Mouse (Mus musculus) T-helper 1 cell (primary cell): ENCODE data around the gene Cdyl2.

Experiments used
- in situ Hi-C: fragments of 300-600 bp; cut with MboI, MseI; formaldehyde crosslinking; loops from one replicate; pipeline ENCODE4 v1.15.1; 2025; ENCODE audit warnings: high pct_unique_total_duplicates

The Cdyl2 gene

DNA sequence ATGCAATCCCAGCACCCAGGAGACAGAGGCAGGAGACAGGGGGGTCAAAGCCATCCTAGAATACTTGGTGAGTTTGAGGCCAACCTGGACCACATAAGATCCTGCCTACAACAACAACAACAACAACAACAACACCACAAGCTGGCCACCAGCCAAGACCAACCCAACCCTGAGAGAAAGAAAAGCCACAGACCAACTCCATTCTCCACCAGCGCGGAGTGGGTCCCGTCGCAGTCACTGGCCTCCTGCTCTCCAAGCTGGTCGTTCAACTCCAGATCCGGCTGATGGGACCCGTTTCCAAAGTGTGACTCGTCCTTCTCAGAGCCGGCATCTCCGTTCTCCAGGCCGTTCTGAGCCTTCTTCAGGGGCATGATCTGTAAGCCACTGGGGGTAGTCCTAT lies 109.2 kb downstream of the Cdyl2 start:
- in situ Hi-C loops, result no loop called here

DNA sequence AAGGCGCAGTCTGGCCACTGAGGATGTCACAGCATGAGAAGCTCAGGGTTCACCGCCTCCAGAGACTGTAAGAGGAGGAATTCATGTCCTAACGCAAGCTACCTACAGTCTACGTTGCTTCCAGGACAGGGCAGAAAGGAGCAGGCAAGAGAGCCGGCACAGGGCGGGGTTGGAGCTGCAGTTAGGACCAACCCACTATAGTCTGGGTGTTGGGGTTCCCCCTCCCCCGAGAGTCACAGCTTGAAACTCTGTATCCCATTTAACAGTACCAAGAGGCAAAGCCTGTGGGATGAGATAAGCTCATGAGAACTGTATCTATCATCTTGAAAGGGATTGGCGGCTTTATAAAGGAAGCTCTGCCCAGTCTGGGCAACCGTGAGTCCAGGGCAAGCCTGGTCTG lies 110.5 kb downstream of the Cdyl2 start:
- in situ Hi-C loops, result no loop called here

DNA sequence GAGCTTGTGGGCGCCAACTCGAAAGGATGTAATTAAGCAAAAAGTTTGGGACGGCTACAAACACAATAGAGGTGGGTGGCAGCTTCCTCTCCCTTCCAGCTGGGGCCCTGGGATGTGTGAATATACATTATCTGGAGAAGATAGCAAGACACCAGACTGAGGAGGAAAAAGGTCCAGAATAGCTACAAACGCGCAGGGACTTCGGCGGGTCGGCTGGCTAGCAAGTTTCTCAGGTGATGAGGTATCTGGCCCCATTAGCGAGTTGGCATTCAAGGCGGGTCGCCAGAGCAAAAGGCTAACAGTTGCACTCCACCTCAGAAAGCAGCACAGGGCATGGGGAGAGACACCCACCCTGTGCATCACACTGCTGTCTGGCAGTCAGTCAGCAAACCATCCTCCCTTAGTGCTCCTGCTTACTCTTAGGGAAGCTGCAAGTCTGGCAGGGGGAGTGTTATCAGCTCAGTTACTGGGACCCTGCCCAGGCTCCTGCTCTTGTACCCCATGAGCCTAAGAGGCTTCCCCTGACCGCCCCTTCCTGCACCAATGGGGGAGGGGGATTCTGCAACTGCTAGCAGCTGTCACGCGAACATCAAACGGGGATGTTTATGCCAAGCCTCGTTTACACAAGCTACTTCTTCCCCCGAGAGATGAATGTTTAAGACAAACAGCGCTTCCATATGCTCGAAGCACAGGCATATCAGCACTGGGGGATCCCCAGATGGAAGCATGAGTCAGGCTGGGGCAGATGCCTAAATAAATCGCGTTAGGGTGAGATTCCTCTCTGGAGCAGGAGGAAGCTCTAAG lies 111.4 kb downstream of the Cdyl2 start:
- in situ Hi-C loops, result no loop called here

DNA sequence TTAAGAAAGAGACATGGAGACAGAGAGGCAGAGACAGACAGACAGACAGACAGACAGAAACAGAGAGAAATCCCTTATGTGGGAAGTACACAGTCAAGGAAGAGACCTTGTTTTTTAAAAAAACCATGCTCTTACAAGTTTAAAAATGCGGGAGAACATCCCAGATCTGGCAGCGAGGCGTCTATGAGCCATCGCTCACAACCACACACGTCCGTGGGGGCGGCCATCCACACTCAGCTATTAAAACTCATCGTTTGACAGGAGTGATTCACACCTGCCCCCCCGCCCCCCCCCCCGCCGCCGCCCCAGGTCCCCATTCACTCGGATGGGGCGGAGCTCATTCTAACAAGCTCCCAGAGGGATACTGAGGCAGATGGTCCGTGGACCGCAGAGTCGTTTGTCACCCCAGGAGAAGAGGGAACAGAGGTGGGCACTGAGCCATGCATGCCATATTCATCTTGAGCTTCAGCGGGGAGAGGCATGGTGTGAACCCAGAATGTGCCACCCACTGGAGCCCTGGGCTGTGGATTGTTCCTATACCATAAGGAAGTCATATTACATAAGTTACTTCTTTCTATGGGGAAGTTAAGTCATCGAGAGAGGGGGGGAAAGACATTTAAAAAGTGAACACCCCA lies 113.0 kb downstream of the Cdyl2 start:
- in situ Hi-C loops, result no loop called here

DNA sequence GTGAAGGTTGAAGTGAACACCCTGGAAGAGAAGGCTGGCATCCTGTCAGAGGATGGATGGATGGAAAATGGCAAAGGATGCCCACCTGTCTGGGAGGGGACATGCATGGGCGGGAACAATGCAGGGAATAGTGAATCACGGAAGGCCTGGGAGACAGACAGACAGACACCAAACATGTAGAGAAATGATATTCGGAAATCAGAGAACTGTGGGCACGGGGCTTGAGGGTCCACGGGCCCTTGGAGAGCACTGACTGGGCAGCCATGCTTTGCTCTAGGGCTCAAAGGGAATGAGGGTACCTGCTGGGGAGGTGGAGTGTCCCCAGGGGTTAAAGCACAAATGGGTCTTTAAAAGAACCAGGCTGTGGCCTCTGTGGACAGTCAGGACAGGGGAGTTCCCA lies 113.6 kb downstream of the Cdyl2 start:
- in situ Hi-C loops, result no loop called here

DNA sequence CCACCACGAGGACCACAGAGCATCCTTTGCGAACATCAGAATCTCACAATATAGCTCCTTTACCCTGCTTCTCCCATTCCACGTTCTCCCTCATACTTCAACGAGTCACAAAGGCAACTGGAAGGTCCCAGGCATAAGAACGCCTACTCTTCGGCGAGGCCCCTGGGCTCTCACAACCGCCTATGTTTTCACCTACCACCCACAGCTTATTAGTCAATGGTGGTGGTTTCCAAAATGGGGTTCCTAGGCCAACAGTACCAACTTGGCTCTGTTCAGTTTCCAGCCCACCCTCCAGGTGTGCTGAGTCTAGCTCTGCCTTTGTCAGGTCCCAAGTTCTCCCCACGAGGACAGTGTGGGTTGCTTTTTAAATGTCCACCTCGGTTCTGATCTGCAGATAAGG lies 114.0 kb downstream of the Cdyl2 start:
- in situ Hi-C loops, result no loop called here

DNA sequence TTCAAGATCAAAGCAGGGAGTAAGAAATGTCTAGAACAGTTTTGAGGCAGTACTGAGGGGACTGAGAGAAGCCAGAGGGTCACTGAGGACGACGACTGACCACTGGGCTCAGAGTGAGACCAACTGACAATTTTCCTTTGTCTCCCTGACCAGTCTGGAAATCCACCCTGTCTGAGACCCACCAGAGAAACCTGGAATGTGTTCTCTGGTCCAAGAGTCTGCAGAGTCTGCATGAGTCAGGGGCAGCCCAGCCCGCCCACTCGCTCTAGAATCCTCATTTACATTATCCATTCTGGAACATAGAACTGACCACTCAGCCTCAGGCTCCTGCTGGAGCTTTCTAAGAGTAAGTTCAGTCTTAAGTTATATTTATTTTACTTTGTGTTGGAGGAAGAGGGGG lies 114.9 kb downstream of the Cdyl2 start:
- in situ Hi-C loops, result no loop called here

DNA sequence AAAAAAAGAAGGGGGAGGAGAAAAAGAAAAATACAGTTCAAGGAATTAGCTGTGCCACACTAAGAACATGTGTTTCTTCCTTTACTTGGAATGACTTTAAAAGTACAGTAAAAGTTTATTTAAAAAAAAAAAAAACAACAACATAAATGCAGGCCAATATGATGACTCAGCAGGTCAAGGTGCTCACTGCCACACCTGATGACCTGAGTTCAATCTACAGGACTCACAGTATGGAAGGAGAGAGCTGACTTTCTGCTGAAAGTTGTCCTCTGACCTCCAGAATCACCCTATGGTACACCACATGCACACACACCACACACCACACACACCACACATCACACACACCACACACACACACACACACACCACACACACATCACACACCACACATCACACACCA lies 116.4 kb downstream of the Cdyl2 start:
- in situ Hi-C loops, result no loop called here

DNA sequence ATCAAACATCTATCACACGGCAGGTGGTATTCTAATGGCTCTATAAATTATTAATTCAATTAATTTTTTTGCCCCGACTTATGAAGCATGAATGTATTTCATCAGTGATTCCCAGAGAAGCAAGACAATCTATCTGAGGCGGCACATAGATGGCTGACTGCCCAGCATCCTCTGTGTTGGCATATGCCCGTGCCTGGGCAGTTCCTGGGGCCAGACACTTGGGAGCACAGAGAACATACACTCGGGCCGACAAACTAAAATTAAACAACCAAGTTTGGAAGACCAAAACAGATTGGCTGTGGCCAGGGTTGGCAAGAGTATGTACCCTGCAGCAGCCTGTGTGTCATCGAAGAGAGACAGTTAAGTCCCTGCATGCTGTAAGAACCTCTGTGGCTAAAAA lies 117.9 kb downstream of the Cdyl2 start:
- in situ Hi-C loops, result no loop called here

DNA sequence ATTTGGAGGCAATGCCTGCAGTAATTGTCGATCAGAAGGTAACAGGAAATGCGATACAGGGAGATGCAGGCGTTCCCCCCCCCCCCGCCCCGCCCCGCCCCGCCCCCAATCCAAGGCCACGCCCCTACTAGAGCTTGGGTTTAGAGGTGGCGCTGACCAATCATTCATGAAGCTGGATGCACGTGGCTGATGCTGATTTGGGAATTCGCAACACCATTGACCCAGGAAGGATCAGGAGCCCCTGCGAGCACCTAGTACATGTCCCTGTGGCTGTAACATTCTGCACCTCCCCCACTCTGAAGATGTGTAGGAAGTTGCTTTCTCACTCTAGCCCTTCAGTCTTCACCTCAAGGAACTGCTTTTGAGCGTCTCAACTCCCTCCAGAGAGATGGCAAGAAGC lies 126.6 kb downstream of the Cdyl2 start:
- in situ Hi-C loops, result no loop called here

DNA sequence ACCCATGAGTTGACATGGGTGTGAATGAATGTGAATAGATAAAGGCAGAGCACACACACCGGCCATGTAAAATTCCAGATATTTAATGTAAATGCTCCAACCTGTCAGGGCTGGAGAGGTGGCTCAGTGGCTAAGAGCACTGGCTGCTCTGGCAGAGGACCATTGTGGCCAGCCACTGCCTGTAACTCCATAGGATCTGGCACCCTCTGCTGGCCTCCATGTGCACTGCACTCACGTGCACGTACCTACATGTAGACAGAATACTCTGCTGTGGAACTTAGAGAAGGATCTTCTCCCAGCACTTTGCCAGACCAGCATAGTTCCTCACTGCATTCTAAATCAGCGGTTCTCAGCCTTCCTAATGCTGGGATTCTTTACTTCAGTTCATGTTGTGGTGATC lies 130.0 kb downstream of the Cdyl2 start:
- in situ Hi-C loops, result no loop called here

DNA sequence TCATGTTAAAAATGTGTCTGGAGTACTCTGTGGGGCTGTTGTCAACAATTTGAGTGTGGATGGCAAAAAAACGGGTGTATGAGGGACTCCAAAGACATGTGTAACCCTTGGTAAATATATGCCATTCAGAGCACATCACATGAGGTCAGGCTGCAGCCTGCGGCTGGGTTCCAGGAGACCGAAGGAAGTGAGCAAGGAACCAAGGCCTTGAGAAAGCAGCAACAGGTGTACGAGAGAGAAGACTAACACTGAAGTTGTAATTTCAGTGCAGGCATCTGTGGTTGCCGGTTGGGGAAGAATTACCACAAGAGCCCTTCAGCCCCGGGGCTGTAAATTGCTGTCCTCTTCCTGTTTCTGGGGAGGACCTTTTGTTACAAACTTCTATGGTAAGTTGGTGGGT lies 133.1 kb downstream of the Cdyl2 start:
- in situ Hi-C loops, result no loop called here

DNA sequence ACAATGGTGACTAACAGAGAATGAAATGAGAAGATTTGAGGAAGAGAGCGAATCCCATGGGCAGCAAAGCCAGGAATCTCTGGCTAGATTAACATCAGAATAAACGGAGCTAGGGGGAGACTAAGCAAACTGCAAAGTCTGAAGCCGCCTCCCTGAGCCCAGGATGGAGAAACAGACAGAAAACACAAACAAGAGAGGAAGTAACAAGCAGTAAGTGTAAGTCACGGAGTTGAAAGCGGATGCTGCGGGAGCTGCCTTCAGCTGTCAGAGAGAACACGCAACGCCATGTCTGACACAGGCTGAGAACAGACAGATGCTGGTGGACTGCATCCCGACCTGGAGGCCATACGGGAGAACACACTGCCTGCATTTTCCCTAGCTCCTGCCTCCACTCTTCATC lies 141.6 kb downstream of the Cdyl2 start:
- in situ Hi-C loops, result no loop called here

DNA sequence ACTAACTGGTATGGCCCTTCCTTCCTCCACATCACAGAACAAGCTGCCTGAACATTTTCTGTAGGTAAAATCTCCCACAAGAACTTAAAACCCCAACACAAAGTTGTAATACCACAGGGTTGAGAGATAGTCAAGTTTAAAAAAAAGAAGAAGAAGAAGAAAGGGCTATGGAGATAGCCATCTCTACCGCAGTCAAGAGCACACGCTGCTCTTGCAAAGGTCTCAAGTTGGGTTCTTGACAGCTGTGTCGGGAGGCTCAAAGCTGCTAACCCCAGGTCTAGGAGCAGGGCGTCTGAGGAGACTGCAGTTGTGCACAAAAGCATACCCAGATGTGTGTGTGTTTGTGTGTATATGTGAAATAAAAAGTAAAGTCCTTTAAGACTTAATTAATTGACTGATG lies 142.2 kb downstream of the Cdyl2 start:
- in situ Hi-C loops, result no loop called here

DNA sequence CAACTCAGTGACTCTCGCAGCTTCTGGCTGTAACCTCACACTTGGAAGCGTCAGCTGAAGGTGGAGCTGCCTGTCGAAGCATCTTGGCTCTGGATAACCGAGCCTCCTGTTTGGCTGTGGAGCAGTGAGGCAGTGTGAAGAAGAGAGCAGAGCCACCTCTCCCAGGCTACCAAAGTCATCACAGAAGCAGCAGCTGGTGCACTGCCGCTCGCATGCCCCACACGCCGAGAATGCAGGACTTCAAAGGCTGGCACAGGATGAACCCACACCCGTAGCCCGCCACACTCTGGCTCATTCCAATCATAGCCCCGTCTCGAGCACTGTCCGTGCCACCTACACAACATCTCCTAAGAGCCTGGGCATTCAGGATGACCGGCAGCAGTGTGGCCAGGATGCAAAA lies 142.7 kb downstream of the Cdyl2 start:
- in situ Hi-C loops, result no loop called here

DNA sequence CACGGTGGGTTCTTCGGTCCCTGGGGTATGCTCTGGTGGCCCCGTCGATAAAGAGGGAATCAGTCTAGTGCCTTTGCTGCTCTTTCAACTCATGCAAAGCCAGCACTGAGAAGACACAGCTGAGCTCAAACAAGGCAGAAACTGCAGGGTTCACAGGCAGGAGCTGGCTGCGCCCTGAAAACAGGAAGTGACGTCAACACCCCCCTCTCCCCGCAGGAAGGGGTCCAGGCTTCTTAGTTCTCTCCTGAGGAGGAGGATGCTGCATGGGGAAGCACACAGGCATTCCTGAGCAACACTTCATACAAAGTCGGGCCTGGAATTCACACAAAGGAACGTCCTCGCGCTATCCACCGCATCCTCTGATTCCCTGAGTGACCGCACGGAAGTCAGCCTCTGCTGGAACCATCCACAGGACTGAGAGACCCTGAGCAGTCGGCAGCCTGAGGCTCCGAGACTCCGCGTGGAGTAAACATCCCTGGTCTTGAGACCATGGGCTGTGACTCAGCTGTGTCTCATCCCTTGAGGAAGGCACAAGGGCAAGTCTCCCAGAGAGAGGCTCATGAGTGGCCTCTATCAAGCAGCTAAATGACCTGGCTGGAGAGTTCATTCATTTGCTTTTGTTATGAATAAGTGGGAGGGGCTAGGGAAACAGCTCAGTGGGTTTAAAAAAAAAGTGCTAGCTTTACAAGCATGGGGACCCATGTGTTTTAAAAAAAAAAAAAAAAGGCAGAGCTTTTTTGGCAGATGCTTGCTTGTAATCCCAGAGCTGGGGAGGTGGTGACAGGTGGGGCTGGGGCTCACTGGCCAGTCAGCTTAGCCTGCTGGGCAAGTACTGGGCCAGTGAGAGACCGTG lies 144.9 kb downstream of the Cdyl2 start:
- in situ Hi-C loops, result loop anchor here (10.0 kb wide), 1 partner anchor 523 kb away; no protein-coding TSS in a partner anchor

DNA sequence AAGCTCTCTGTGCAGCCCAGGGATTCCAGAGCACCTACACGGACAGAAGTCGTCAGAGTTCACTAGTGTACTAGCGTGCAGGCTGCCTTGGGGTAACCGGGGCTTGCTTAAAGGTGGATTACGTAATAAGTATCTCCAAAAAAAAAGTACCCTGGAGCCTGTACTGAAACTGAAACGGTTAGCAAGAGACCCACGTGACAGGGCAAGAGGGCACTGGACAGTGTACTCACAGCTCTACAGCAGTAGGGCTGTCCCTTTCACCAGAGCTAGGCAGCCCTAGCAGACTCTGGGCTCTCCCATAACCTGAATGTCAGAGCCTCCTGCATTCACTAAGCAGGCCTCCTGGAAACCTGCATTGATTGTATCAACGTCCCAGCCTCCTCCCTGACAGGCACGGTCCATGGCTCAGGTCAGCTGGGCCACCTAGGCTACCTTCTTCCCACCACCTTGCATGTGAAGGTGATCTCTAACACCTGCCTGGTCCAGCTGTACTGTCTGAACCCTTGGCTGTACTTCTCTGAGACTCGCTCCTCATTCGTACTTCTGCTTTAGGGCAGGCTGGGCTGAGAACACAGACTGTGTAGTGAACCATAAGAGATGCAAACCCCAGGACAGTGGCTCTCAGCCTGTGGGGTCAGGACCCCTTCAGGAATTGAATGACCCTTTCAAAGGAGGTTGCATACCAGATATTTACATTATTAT lies 151.3 kb downstream of the Cdyl2 start:
- in situ Hi-C loops, result loop anchor here (10.0 kb wide), 1 partner anchor 517 kb away; no protein-coding TSS in a partner anchor

DNA sequence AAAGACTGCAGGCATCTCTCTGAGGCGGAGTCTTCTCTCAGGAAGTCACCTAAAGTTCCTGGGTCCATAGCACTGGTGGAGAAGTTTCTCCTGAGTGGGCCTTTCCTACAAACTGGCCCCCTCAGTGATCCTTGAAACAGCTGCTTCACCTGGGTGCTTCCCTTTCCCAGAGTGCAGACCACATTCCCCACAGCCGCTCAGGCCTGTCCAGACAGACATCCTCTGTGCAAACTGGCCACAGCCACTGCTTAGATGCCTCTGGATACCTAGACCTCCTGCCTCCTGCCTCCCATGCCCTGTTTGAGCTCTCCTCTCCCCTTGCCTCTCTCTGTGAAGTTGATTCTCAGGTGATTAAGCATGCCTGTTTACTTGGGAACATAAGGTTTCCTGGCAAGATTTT lies 156.1 kb downstream of the Cdyl2 start:
- in situ Hi-C loops, result no loop called here

DNA sequence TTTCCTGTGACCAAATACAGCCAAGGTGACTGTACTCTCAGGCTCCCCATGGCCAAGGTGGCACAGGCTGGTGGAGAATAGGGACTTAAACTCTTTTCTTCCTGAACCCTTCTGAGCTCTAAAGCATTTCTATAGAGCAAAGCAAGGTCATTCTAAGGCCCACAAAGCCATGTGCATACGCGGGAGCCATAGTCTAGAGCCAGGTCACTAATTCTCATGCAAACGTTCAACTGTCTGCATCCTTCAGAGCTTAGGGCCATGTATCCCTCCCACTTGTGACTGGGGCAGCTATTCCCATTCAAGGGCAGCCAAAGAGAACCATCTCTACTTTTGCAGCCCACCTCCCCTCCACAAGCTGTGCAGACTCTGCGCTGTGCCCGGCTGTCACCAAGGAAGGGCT lies 159.7 kb downstream of the Cdyl2 start:
- in situ Hi-C loops, result no loop called here

DNA sequence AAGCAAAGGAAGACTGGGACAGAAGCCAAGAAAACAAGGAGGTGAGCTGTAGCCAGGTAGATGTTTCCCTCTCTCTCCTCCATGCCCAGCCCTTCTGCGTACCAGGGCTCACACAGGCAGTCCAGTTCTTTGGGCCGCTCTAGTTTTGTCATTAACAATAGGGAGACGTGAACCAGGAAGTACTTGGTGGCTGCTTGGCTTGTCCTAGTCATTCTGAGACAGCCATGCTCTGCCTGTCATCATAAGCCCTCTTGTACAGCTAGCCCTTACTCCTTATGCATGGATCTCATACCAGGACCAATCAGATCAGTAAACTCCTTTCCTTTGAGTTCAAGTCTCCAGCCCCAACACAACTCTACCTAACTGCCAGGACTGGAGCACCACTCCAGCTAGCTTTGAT lies 180.0 kb downstream of the Cdyl2 start:
- in situ Hi-C loops, result no loop called here

DNA sequence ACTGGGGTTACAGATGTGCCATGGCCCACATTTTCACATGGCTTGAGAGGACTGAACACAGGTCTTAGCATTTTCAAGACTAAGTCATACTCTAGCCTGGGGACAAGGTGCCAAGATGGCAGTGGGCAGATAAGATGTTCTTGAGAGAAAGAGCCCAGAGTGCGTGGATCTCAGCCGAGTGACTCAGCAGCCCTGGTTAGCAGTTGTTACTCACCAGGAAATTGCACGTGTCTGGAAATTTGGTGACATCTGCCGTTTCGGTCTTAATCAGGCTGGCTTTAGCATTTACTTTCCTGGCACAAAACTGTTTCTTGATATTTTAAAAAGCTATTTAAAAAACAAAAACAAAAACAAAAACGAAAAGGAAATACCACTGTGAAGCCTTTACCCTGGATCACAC lies 180.5 kb downstream of the Cdyl2 start:
- in situ Hi-C loops, result no loop called here

DNA sequence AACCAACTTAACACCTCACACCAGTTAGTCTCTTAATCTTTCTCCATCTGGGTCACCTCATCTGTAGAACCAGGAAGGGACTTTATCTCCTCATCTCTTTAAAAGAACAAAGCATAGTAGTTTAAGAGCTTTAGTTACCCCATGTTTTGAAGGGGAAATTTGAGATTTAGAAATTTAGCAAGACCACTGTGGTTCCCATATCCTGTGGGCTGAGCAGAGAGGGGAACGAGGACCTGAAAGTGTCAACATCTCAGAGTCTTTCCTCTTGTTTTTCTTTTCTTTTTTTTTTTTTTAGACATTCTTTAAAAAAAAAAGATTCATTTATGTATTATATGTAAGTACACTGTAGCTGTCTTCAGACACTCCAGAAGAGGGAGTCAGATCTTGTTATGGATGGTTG lies 189.4 kb downstream of the Cdyl2 start:
- in situ Hi-C loops, result no loop called here
